Mouse (Mus musculus): ENCODE measurements around the gene Habp2.

Gene Habp2

DNA sequence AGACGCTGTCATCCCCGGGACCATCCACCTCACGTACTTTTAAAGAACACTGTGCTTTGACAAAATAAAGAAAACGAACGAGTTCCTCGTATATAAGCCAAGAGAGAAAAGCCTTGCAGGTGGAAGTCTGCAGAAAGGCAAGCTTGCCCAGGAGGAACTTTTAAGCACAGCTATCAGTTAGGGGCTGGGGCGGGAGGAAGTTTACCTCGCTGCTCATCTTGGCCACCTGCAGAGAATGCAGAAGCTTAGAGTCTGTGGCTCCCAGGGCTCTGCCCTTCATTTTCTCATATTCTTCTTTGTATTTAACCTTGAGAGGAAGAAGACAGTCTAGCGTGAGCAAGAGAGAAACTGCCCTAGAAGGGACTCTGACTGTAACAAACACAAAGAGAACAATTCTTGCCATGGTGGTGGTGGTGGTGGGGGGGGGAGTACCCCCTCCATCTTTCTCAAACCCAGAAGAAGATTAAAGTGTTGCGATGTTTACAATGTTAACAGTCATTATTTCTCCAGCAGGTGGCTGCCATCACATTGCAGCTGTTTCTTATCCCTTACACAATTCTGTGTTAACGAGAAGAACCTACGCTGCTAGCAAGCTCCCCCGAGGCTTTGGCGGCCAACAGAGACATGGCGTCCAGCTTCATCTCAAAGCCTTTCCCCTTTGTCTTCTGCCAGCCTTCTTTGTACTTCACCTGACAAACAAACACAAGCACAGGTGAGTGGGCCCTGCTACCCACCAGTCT lies 77.0 kb downstream of the Habp2 start:
- DNase-seq (ENCODE audit: low spot score): no peak

DNA sequence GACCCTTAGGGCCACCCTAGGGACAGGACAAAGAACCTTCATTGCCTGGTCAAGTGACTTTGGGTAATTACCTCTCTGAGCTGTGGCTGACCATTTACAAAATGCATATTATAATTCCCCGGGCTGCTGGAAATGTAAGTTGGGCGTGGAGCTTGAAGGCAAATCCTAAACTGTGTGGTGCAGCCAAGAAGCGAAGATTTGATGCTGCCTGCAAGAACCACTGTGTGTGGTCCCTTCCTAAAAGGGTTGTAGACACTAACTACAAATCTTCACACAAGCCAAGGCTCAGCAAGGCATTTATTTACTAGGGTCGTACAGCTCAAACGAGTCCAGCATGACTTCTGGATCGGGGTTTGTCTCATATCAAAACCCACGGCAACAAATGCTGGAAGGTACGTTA lies 77.6 kb downstream of the Habp2 start:
- no peak for DNase-seq (ENCODE audit: low spot score)

DNA sequence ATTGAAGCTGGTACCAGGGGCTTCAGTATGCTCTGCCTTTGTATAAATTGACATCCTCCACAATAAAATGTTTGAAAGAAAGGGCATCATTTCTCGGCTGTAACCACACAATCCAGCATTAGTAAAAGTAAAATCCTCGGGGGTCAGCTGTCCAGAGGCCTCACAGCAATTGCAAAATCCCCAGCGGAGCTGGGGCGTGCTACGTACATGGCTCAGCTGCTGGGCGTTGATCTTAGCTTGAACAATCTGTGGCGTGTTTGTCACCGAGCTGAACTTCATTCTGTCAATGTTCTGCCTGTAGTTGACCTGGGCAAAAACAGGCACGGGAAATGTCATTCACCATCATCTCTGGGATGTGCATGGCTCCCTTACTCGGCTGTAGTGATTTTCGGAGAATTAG lies 79.2 kb downstream of the Habp2 start:
- no peak for DNase-seq (ENCODE audit: low spot score)

DNA sequence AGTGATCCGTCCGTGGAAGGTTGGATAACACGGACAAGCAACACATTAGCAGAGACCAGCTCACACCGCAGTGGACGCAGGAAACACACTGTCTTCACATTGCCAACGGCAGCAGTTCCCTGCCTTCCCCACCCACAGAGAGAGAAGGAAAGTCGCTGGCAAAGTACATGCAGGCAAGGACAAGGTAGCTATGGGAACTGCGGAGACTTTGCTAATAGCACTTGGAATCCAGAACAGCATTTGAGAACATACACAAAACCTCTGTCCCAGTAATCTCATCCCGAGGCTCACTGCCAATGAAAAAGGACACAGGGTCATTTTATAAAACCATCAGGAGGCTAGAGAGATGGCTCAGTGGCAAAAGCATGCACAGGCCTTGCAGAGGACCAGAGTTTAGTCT lies 79.7 kb downstream of the Habp2 start:
- no peak for DNase-seq (ENCODE audit: low spot score)

DNA sequence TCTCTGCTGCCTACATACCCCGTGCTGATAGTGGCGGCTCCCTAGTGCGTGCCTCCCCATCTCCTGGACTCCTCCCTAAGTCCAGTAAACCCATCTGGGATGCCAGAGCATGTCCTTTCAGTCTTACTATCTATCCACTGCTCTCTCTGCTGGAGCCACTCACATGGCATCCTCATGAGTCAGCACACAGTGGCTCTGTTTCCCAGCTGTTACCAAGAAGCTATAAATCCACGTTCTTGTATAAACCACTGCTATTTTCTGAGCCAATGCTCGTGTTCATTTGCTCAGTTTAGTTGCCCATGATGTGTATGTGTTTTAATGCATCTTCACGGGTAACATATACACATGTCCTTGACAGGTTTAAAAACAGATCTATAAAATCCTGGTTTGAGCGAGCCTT lies 80.8 kb downstream of the Habp2 start:
- DNase-seq (ENCODE audit: low spot score): no peak

DNA sequence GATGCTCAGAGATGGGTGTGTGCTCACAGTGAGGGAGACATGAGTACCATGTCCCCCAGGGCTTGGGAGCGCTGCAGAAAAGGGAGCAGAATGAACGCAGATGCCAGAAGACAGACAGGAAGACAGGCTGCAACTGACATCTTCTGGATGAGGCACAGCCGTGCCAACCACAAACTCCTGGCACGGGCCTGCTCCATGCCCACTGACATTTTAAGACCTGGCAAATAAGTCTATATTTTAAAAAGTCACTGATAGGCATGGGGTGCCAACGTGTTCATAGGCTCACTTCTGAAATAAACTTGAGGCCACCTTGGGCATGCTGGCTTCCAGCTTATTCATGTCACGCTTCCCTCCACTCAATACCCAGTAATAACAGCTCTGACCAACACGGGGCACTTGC lies 82.0 kb downstream of the Habp2 start:
- DNase-seq (ENCODE audit: low spot score): no peak

All from layer of hippocampus, adult 9-10 months (tissue).